Mouse (Mus musculus) liver, embryonic 12.5 days (tissue): ENCODE data around the gene Glyatl3. TPM values are rescaled to one million over a fixed set of nuclear protein-coding genes. Genes with fewer than 3 reads are reported as not detected.
A peak's percentile ranks its signal among the peaks of the same experiment; 100 is the strongest.

Source experiments
- ATAC-seq: fragments of 200-750 bp; cut with Nextera tagmentation; 2 replicates; pipeline ENCODE4 v1.8.0; 2017; ENCODE audit warnings: moderate number of reproducible peaks, mild to moderate bottlenecking, moderate library complexity
- H3K27ac ChIP-seq: fragments of 300-500 bp; sonication (generic); 2 replicates; pipeline ENCODE4 v1.5.1; 2016; ENCODE audit warnings: mild to moderate bottlenecking
- H3K27me3 ChIP-seq: fragments of 300-500 bp; sonication (generic); replicated peaks from 2 replicates; pipeline ENCODE4 v1.6.1; 2016; ENCODE audit warnings: mild to moderate bottlenecking, moderate library complexity
- H3K36me3 ChIP-seq: fragments of 300-500 bp; sonication (generic); 2 replicates; pipeline ENCODE4 v1.6.1; 2016; ENCODE audit warnings: mild to moderate bottlenecking, moderate library complexity
- H3K4me1 ChIP-seq: fragments of 300-500 bp; sonication (generic); 2 replicates; pipeline ENCODE4 v1.6.1; 2016
- H3K4me2 ChIP-seq: fragments of 300-500 bp; sonication (generic); 2 replicates; pipeline ENCODE4 v1.6.1; 2016; ENCODE audit warnings: mild to moderate bottlenecking, moderate library complexity
- H3K4me3 ChIP-seq: fragments of 300-500 bp; sonication (generic); 2 replicates; pipeline ENCODE4 v1.5.1; 2016; ENCODE audit warnings: mild to moderate bottlenecking, moderate library complexity
- H3K9ac ChIP-seq: fragments of 300-500 bp; sonication (generic); 2 replicates; pipeline ENCODE4 v1.6.1; 2016; ENCODE audit warnings: mild to moderate bottlenecking, moderate library complexity
- H3K9me3 ChIP-seq: fragments of 300-500 bp; sonication (generic); replicated peaks from 2 replicates; pipeline ENCODE4 v1.6.1; 2016; ENCODE audit warnings: mild to moderate bottlenecking, moderate library complexity
- WGBS: fragments of 180-500 bp; shearing (Covaris S2); methylation state at CpG from one replicate; pipeline ENCODE4 v1.1.7; 2016; ENCODE audit not compliant: insufficient replicate concordance; 5-methylcytosine and 5-hydroxymethylcytosine counted together
- polyA plus RNA-seq: library from polyadenylated mRNA; unstranded; fragments of >200 nt; fragmentation: Nextera tagmentation; extraction: Ambion mirVana; gene quantifications from 2 replicates; pipeline ENCODE4 v1.2.1, GENCODE M21; 2016

Glyatl3 gene
- polyA plus RNA-seq, 1 experiment from 2014 or later, result not detected

DNA sequence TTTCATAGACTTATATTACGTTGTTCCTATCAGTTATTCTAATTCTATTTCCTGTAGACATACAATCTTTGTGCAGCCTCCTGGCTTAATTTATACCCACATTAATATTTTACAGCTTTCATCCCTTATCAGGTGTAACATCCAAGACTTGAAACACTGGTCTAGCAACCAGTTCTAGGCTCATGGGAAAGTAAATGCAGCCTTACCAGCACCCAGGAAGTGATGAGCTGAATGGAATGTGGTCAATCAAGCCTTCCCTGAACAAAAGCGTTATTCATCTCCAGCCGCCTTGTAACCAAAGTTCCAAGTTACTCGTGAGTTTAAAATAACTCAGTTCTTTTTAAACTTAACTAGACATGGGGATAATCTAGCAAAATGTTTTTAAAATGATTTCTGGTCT lies 29.0 kb downstream of the Glyatl3 start:
- H3K9ac ChIP-seq, result no peak overlapping the region
- peaks cover 13% of the 10 kb centered on the region for H3K4me1 ChIP-seq
- no peak overlapping the region for H3K27ac ChIP-seq
- no peaks in the 10 kb centered on the region for H3K9me3 ChIP-seq
- H3K27me3 ChIP-seq, result no peaks in the 10 kb centered on the region
- H3K4me2 ChIP-seq, result no peak overlapping the region
- no peaks in the 10 kb centered on the region for H3K36me3 ChIP-seq
- no peak overlapping the region for H3K4me3 ChIP-seq
- ATAC-seq, result no peak
- 74% methylated on average over 4 of the region's 4 CpGs for WGBS

DNA sequence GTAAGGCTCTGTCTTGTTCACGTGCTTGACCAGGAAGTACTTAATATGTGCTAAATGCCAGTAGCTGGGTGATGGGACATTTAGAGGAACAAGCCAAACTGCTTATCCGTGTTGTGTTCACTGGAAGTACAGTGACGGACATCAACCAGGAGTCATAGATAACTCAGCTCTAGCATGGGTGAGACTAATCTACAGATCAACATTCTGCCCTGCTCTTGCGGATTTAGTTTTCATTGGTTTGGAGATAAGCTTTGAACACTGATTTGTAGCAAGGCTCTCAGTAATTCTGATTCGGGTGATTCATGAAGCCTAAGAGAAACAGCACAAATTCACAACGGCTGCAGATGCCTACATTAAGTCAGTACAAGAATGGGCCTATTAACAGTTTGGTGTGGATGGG lies 32.0 kb downstream of the Glyatl3 start:
- Histone ChIP-seq H3K27me3 (no peaks in the 10 kb centered on the region), H3K36me3 (no peaks in the 10 kb centered on the region), H3K27ac (no peak overlapping the region), H3K4me3 (no peak overlapping the region), H3K9ac (no peak overlapping the region), H3K4me1 (peaks cover 30% of the 10 kb centered on the region), H3K4me2 (no peak overlapping the region), H3K9me3 (no peaks in the 10 kb centered on the region)
- 47% methylated on average over 6 of the region's 6 CpGs for WGBS
- no peak for ATAC-seq

DNA sequence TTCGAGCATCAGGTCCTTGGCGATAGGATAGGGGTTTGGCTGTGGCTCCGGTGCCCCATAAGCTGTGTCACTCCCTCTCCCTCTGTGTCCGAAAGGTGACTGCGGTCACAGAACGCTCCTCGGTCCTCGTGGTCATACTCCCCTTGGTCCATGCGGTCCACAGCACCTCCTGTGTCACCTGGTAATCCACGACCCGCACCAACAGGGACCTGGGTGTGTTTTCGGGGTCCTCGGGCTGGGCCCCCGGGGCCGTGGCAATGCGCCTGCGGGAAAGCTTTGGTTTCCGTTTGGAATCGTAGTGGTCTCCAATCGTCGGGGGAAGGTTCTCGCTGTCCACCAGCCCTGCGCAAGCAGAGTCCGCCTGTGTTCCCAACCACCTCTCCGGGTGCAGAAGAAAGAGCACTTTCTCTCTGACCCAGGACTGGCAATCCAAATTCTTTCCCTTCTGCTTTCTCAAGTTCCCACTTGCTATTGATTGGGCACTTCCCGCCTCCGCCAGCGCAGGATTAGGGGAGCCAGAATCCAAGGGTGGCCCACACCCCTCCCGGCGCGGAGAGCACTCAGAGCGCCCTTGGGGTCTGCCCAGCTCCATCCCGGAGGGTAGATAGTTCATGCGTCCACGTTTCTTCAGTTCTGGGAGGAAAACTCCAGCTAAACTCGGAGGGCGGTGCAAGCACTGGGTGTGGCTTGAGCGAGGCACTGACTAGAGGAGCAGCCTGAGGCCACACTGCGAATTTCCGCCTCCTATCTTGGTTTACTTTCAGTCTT lies 34.0 kb downstream of the Glyatl3 start, which contains the start of gene 9130008F23Rik:
TSS of gene 9130008F23Rik (minus strand) at position 636 of the 768 bp plus-strand sequence.
- Histone ChIP-seq H3K36me3 (no peaks in the 10 kb centered on the region), H3K4me2 (peak within 1 kb of the TSS; percentile 86), H3K27ac (peak within 1 kb of the TSS; percentile 50; the same call in 1 of the 2 replicates), H3K27me3 (no peaks in the 10 kb centered on the region), H3K9me3 (no peaks in the 10 kb centered on the region), H3K9ac (peak within 1 kb of the TSS; percentile 82), H3K4me1 (peaks cover 32% of the 10 kb centered on the region), H3K4me3 (peak within 1 kb of the TSS; percentile 77)
- WGBS, result under 1% methylated on average over 40 of the region's 40 CpGs
- peak; percentile 87 for ATAC-seq

DNA sequence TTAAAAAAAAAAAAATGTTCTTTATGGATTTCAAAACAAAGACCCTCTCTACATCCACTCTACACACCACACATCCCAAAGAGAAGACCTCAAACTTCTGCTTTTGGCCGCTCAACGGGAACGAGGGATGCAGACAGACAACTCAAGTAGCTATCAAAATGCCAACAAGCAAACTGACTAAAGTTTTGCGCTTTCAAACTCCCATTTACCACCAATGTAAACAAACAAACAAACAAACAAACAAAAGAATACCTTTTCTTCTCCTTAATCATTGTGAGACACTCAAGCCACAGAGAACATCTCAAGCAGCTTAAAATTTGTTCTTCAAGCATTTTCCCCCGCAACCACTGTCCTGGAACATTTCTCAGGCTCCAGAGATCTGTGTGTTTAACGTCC lies 34.6 kb downstream of the Glyatl3 start:
- Histone ChIP-seq H3K4me2 (peak overlapping the region; percentile 86), H3K27me3 (no peaks in the 10 kb centered on the region), H3K4me3 (peak overlapping the region; percentile 77), H3K4me1 (peaks cover 32% of the 10 kb centered on the region), H3K27ac (peak overlapping the region; percentile 50; the same call in 1 of the 2 replicates), H3K9me3 (no peaks in the 10 kb centered on the region), H3K9ac (peak overlapping the region; percentile 82), H3K36me3 (no peaks in the 10 kb centered on the region)
- no peak for ATAC-seq
- WGBS, result 2% methylated on average over 6 of the region's 6 CpGs

DNA sequence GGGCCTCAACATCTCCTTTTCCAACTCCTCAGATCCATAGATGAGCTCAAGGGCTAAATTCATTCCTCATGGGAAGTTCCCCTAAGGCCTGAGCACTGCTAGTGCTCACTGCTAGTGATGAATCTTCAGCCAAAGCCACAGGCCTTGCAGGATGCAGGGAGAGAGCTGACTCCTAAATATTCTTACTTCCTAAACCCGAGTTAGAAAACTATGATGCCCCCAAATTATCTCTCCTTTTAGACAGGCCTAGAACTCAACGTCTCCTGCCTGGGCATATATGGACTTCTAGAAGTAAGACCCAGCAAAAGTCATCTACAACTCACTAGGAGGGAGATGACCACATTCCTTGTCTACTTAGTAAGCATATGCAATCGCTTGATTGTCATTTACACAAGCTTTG lies 36.4 kb downstream of the Glyatl3 start:
- H3K27me3 ChIP-seq, result no peaks in the 10 kb centered on the region
- peak overlapping the region; percentile 86 for H3K4me2 ChIP-seq
- no peaks in the 10 kb centered on the region for H3K9me3 ChIP-seq
- H3K36me3 ChIP-seq, result no peaks in the 10 kb centered on the region
- H3K4me3 ChIP-seq, result 0 out of 2 replicates have a peak overlapping the region, but pooled peaks have one; percentile 4
- H3K9ac ChIP-seq, result no peak overlapping the region; the same call in 1 of the 2 replicates
- 18% methylated on average over 3 of the region's 3 CpGs for WGBS
- peaks cover 38% of the 10 kb centered on the region for H3K4me1 ChIP-seq
- no peak overlapping the region for H3K27ac ChIP-seq
- no peak for ATAC-seq

DNA sequence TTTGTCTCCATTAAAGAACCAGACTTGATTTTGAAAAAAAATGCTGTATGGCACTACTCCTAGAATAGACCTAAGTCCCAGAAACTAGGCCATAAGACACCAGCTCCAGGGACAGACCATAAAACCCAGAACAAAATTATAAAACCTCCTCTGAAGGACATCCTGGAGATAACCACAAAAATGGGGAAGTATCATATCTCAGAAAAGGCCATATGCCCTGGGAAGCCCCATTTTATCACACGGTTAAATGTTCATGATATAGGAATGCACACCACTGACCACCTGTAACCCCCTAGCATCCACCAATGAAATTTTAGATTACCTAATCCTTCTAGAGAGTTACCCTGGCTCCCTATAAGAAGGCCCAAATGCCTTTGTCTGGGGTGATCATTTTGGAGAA lies 38.6 kb downstream of the Glyatl3 start:
- no peaks in the 10 kb centered on the region for H3K27me3 ChIP-seq
- H3K27ac ChIP-seq, result no peak overlapping the region
- peaks cover 32% of the 10 kb centered on the region for H3K4me1 ChIP-seq
- H3K9me3 ChIP-seq, result no peaks in the 10 kb centered on the region
- H3K4me2 ChIP-seq, result no peak overlapping the region
- WGBS, result 12% methylated on average over 1 of the region's 1 CpGs
- H3K4me3 ChIP-seq, result no peak overlapping the region
- no peak for ATAC-seq
- H3K36me3 ChIP-seq, result no peaks in the 10 kb centered on the region
- no peak overlapping the region for H3K9ac ChIP-seq

DNA sequence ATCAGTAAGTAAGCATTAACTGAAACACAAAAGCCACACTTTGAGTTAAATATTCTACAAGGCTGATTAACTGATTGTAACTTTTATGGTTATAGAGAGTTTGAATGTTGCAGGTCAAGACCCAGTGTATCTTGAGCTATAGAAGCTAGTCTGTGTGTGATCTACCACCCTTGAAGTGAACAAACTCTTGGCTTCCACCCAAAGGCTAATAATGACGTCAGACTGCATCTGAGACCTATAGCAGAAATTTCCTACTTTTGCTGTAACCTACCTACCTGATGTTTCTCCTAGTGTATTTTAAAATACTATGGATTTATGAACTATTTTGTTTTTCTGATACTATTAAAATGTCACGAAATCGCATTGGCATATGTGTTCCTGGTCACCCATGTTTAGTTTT lies 39.4 kb downstream of the Glyatl3 start:
- Histone ChIP-seq H3K27ac (no peak overlapping the region), H3K4me1 (peaks cover 32% of the 10 kb centered on the region), H3K27me3 (no peaks in the 10 kb centered on the region), H3K9me3 (no peaks in the 10 kb centered on the region), H3K4me3 (no peak overlapping the region), H3K4me2 (no peak overlapping the region), H3K9ac (no peak overlapping the region), H3K36me3 (no peaks in the 10 kb centered on the region)
- 77% methylated on average over 3 of the region's 3 CpGs for WGBS
- no peak for ATAC-seq

DNA sequence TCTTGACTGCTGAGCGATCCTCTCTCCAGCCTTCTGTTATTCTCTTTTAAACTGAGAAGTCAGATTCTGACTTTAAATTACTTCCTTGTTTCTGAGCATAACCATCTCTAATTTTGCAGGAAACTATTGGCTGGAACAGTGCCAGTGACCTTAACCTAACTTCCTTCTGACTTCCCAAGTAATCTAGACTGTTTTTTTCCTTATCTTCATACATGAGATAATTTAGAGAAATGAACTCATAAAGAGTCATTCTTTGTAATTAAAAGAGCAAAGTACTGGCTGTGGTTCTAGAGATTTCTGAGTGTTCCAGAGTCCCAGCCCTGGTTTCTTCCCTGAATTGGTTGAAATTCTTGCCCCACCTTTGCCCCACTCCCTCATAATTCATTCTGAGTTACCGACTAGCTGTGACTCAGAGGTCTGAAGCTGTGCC lies 40.6 kb downstream of the Glyatl3 start:
- Histone ChIP-seq H3K9me3 (no peaks in the 10 kb centered on the region), H3K36me3 (no peaks in the 10 kb centered on the region), H3K27me3 (no peaks in the 10 kb centered on the region), H3K9ac (no peak overlapping the region), H3K27ac (no peak overlapping the region), H3K4me1 (peaks cover 32% of the 10 kb centered on the region), H3K4me3 (no peak overlapping the region), H3K4me2 (no peak overlapping the region)
- WGBS, result 31% methylated on average over 2 of the region's 2 CpGs
- ATAC-seq, result no peak

DNA sequence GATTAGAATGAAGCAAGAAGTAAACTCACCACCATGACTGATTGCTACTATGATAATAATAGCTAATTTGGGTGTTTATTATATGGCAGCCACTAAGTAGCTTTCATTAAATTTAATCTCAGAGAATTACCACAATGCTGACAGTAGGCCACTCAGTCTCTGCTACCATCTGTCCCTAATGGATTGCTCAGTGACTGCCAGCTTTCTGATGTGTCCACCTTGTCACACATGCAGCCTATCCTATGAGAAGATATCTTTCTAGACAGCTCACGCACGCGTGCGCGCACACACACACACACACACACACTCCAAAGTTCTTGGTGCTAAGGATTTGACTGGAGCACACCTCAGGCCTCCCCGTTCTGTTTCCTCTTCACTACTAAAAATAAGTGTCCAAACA lies 41.5 kb downstream of the Glyatl3 start:
- no peak for ATAC-seq
- 83% methylated on average over 6 of the region's 6 CpGs for WGBS
- no peak overlapping the region for H3K4me2 ChIP-seq

DNA sequence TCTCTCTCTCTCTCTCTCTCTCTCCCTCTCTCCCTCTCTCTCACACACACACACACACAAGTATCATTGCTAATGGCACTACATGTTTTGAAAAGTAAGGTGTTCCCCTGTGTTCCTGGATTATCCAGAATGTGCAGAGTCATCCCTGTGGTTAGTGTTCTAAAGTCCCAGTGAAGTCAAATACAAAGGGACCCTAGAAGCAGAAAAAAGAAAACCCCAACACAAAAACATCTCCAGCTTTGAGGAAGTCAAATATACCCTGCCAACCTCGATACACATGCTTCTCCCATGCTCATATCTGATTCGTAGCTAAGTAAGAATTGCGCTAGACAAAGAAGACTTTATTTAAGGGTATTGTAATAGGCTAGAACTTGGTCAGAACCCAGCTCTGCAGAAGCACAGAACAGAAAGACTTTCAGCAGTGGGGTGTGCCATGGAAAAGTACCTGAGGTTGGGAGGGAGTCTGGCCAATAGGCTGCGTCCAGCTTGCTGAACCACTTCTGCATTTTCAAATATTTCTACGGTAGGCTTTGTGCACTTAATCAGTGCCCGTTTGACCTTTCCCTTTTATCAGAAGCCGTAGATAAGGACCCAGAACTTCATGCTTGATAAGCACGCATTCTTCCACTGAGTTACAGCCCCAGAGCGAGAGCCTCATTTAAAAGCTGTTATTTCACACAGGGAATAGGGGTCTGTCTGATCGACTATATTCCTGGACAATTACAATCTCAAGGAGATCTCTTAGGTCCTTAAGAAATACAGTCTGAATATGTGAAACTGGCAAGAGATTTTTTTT lies 45.0 kb downstream of the Glyatl3 start:
- WGBS, result 14% methylated on average over 10 of the region's 10 CpGs
- no peak overlapping the region for H3K4me2 ChIP-seq
- ATAC-seq, result no peak; the same call in 1 of the 2 replicates
- H3K4me1 ChIP-seq, result peaks cover 15% of the 10 kb centered on the region
- no peaks in the 10 kb centered on the region for H3K36me3 ChIP-seq
- no peak overlapping the region for H3K4me3 ChIP-seq
- H3K9me3 ChIP-seq, result no peaks in the 10 kb centered on the region
- H3K9ac ChIP-seq, result no peak overlapping the region
- H3K27ac ChIP-seq, result no peak overlapping the region
- H3K27me3 ChIP-seq, result no peaks in the 10 kb centered on the region

More for the DNA sequence above, 41.5 kb downstream of the Glyatl3 start:
- Histone ChIP-seq H3K4me1 (peaks cover 22% of the 10 kb centered on the region), H3K36me3 (no peaks in the 10 kb centered on the region), H3K9me3 (no peaks in the 10 kb centered on the region), H3K27ac (no peak overlapping the region), H3K9ac (no peak overlapping the region), H3K4me3 (no peak overlapping the region), H3K27me3 (no peaks in the 10 kb centered on the region)

DNA sequence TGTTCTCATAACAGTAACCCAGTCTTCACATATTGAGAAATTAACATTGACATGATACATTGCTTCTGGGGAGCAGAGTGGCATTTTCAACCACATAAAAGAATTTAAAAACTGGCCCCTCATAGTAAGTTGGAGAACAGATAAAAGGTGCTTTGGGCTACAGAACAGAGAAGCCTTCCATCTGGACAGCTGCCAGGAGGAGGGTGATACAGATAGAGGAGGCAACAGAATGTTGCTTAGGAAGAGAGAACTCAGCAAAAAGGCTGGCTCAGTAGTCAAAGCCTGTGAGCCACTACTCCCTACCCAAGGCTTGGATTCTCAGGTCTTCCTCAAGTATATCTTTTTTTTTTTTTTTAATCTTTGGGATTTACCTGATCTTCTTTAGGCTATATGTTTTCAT lies 59.1 kb downstream of the Glyatl3 start:
- H3K27ac ChIP-seq, result no peak overlapping the region
- H3K4me2 ChIP-seq, result no peak overlapping the region
- H3K9me3 ChIP-seq, result no peaks in the 10 kb centered on the region
- H3K36me3 ChIP-seq, result no peaks in the 10 kb centered on the region
- no peak for ATAC-seq
- no peak overlapping the region for H3K4me3 ChIP-seq
- no peak overlapping the region for H3K9ac ChIP-seq
- H3K4me1 ChIP-seq, result no peaks in the 10 kb centered on the region
- no peaks in the 10 kb centered on the region for H3K27me3 ChIP-seq
